Mouse (Mus musculus) embryo, embryonic 9.5 days (tissue): ENCODE measurements at regions not wholly inside any gene's neighbourhood (a gene's known extent, or its start where the extent isn't known, plus 50 kb on each side); places are given as distances from the start of the nearest gene placed in this dataset.

Experiments used
- DNase-seq: peaks from one replicate; pipeline ENCODE4 v3.0.0-alpha.2; 2017; ENCODE audit errors: extremely low spot score

DNA sequence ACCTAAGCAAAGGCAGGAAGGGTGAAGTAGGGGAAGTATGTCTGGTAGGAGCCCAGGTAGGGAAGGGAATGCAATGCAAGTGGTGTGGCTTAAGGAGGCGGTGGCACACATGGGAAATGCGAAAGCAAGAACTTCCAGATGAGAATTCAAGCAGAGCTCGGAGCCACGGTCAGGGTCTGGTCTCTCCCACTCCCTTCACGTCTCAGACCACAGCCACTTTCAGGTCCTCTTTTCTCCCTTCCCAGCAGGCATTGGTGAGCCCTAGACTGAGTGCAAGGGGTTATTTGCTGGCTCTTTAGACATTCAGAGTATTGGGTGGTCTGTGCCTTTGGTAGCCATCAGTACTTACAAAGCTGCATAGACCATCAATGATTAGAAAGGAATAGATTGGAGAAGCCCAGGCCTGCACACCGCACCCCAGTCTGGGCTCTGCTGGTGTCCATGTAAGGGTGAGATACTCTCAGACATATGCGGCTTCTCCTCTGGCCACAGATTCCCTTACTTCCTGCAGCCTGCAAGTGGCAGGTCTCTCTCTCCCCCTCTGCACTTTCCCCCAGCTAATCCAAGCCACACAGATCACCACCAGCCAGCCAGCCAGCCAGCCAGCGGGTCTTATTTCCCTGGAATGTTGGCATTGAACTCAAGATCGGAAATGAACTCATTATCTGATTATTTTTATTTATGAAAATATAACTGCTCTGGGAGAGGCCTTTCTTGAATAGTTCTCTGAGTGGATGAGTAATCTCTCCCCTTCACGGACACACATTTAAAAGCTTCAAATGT is 113.6 kb downstream of the Zfp36l2 start:
- no peak for DNase-seq

GRCm38 (mm10) chr17:84072426-84073030 is 115.2 kb downstream of the Zfp36l2 start:
- DNase-seq: no peak

DNA sequence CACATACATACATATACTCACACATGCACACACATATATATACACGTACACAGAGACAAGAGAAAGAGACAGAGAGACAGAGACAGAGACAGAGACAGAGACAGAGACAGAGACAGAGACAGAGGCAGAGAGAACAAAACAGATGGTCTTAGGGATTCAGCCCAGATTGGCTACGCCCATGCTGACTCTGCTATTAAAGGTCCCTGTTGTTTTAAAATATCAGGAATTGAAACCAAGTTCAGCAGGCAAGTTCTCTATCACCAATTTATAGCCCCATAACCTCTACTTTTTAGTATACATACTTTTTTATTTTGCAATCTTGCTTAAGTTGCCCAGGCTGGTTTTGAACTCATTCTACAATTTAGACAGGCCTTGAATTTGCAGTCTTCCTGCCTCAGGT is 115.9 kb downstream of the Zfp36l2 start:
- no peak for DNase-seq

DNA sequence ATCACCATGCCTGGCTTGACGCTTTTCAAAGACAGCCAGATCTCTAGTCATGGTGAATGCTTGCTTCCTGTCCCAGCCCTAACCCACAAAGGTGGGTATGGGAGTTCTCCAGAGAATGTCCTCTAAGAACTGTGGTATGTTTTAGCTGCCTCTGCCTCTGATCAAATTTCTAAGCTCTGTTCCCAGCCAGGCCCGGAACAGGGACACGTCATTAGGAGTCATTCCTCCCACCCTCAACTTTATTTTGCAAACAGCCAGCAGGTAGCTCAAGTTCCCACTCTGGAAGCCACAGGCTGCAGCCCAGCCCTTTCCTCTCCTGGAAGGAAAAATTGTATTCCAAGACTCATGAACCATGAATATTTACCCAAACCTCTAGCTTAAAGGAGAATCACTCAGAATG is 117.2 kb downstream of the Zfp36l2 start:
- no peak for DNase-seq

DNA sequence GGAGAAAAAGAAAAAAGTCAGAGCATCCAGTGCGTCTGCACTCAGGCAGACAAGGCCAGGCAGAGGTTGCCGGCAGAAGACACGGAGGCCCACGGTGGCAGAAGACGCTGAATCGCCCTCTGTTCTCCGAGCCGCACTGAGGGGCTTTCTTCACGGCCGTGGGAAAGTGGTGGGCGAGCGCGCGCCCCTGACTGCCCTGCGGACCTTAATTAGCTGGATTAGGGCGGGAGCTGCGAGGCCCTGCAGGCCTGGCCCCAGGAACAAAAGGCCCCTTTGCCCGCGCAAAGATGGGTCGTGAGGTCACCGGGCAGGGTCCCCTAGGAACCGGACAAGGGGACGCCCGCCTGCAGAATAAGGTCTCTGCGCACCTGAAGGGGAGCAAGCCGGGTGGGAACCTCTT is 120.6 kb downstream of the Zfp36l2 start:
- peak; percentile 42 for DNase-seq

GRCm38 (mm10) chr17:84063791-84064190 is 124.0 kb downstream of the Zfp36l2 start:
- DNase-seq: no peak

- DNase-seq: no peak
Measured at GRCm38 (mm10) chr17:84061621-84062020, 126.1 kb downstream of the Zfp36l2 start.

DNA sequence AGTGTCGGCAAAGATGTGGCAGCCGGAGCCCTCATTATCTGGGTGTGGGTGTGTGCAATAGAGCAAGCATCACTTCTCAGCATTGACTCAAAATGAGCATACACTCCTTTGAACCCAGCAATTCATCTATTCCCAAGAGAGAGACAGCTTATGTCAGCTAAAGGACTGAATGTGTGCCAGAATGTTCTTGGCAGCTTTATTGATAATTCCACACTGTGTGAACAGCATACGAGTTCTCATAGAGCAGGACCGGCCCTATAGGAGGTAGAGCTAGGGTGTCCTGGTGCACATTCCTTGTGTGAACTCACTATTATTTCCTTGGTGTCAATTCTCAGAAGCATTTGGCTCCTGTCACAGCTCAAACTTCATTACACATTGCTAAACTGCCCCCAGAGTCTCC is 131.3 kb downstream of the Zfp36l2 start:
- no peak for DNase-seq

DNA sequence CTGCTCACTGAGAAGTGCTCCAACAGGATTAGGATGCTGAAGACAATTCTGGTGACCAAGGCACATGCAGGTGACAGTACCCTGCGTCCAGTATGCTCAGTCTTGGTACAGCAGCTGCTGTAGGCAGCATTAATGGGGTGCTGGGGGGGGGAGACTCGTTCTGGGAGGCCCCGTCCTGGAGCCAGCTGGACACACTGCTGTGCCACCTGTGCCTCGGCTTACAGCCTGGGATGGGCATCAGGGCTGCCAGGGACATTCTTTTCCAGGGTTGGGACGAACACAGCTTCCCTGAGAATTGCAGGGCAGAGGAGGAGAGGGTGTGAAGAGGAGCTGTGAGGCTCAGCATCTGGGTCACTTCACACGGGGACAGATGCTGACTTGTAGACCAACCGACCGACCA is 135.3 kb downstream of the Zfp36l2 start:
- DNase-seq: no peak

DNA sequence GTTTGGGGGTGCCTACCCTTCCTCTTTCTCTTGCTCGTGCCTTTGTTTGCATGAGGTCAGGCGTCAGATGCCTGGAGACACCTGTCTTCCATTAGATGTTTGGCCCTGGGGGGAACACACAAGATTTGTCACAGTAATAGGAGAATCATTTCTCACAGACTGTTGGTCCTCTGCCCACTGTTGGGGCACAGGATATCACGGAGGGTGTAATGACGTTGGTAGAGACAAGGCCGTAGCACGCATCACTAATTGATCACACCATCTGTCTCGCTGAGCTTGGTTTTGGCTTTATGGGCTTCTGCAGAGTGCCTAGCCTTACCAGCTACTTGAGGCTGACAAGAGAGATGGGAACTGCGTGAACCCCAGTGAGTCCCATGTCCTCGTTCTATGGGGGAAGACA is 136.5 kb downstream of the Zfp36l2 start:
- DNase-seq: no peak

DNA sequence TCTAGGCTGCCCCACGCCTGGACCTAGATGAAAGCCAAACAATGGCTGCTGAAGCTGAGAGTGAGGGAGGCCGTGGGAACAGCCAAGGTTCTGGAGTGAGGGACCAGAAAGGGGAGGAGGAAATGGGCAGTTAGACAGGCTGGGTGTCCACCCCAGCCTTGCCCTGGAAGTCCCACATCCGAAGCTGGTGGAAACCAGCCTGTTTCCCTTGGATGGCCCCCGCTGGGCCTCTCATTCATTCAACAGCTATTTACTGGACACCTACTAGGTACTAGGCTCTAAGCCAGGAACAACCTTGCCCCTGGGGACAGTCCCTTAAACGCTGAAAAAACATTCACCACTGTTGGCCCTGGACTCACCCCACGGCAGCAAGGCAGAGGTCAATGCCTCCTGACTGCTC is 139.2 kb downstream of the Zfp36l2 start:
- DNase-seq: no peak

- no peak for DNase-seq
Measured at GRCm38 (mm10) chr17:84047520-84047919, 140.2 kb downstream of the Zfp36l2 start.

DNA sequence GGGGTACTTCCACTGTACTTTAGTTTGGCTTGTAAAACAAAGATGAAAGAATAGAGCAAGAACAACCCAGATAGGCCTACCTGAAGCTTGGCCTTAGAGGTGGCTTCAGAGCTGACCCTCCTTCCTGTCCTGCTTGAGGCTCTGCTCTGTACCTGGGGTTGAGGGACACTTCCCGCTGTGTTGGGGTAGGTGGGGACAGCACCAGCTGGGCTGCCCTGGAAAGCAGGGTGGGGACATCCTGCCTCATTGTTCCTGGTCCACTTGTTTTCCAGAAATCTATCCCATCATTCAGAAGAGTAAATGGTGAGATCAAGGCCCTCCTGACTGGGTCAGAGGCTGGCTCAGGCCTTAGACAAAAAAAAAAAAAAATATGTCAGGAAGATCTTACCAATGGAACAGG is 141.9 kb downstream of the Zfp36l2 start:
- no peak for DNase-seq

GRCm38 (mm10) chr17:84044472-84044936 is 143.2 kb downstream of the Zfp36l2 start:
- DNase-seq: peak; percentile 51

GRCm38 (mm10) chr17:84043102-84043501 is 144.6 kb downstream of the Zfp36l2 start:
- DNase-seq: no peak

GRCm38 (mm10) chr17:84039444-84039843 is 148.3 kb downstream of the Zfp36l2 start:
- no peak for DNase-seq

DNA sequence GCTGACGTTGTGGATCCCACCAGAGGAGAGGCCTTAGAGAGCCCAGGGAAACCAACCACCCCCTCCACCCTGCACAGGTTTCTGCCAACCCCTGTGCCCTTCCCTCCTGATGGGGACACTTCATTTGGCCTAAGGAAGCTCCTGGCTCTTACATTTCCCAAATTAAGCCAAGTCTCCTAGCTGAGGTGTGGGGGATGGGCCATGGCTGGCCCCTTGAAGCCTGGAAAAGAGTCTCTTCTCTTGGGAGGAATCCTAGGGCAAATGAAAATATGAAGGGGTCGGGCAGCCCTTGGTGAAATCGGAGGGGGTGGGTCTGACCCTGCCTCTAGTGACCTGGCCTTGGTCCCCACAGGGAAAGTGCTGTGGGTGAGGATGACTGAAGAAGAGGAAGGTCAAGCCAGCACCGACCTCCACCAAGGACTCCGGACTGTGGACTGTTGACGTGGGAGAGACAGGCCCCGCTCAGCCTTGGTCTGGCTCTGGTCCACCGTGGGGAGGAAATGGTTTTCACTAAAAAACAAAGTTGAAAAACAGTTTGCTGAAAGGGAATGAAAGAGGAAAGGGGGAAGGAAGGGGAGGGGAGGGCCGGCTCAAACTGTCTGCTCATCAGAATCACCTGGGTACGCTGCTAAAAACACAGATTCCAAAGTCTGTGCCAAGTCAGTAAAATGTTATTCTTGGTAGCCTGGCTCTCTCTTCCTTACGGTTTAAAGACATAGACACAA is 150.0 kb downstream of the Zfp36l2 start:
- no peak for DNase-seq

- no peak for DNase-seq
Measured at GRCm38 (mm10) chr17:84036056-84036455, 151.7 kb downstream of the Zfp36l2 start.

- DNase-seq: no peak
Measured at GRCm38 (mm10) chr17:84034801-84035200, 152.9 kb downstream of the Zfp36l2 start.

DNA sequence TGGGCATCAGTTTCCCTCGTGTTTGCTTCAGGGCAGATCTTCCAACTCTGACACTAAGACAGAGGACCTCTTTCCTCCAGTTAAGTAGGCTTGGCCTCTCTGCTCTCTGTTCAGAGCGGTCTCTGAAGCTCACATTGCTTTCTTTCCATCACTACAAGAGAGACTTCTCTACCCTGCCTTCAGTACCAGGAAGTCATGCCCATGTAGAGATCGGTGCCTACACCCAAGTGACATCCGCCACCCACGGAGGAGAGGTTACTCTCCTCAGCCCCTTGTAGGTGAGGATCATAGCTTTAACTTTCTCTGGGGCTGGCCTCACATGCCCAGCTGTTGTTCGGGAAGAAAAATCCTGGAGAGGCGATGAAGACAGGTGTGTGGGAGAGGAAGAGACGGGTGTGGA is 155.3 kb downstream of the Zfp36l2 start:
- no peak for DNase-seq

DNA sequence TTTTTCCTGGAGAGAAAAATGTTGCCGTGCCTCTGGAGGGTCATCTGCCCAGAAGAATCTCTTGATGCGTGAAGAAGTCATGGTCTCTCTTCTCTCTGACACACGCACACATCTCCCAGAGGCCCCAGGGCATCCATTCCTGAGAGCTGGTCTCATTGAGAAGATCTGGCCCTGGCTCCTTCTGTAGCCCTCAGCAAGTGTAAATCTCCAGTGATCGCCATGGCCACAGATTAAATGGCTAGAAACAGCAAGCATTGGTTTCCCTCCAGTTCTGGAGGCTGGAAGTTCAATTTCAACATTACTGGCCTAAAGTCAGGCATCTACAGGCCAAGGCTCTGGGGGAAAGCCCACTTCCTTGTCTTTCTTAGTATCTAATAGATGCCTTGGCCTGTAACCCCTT is 155.9 kb downstream of the Zfp36l2 start:
- no peak for DNase-seq

DNA sequence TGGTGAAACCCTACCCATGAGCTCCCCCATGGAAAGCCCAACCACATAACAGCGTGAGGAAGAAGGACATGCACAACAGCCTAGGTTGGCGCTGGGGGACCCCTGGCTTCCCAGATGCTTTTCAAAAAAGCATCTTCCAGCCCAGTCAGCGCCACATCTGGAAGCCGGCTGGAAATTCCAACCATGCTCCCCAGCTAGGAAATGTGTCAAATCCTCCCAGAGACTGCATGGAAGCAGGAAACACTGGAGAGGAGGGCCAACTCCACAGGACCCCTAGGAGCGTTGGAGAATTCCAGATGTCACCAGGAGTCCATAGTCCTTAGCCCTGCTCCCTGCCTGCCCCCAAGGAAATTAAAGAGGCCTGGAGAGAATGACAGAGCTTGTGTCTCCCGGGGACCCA is 156.4 kb downstream of the Zfp36l2 start:
- DNase-seq: peak; percentile 28

DNA sequence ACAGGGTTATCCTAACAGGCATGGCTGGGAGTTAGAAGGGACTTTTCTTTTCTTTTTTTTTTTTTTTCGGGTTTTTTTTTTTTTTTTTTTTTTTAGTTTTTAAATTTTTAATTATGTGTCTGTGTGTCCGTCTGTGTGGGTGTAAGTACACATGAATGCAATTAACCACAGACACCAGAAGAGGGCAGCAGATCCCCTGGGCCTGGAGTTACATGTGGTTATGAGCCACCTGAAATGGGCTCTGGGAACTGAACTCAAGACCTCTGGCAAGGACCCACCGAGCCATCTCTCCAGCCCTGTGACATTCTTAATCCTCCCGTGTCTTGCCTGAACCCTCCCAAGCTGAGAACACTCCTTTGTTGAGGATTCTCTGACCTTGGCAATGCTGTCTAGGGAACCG is 157.0 kb downstream of the Zfp36l2 start:
- no peak for DNase-seq
